Mouse (Mus musculus): ENCODE data around the gene Hmga2. TPM values are rescaled to one million over a fixed set of nuclear protein-coding genes. Genes with fewer than 3 reads are reported as not detected.
A peak's percentile ranks its signal among the peaks of the same experiment; 100 is the strongest.

The Hmga2 gene
- polyA plus RNA-seq, 1 experiment from 2014 or later, result 0.71 TPM

DNA sequence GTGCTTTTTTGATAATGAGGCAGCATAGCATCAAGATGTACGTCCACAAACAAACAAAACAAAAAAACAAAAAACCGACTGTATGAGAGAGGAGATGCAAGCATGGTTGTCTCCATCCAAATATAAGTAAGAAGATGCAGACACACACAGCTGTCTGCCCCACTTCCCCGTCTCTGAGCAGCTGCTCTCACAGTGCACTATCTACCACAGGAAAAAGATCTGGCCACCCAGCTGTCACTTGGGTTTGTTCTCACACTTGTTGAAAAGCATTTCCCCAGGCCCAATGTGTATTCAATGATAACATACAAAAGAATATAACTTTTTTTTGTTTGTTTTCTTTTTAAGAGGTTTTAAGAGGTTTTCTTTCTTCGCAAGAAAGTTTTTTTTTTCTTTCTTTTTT is 65.3 kb downstream of the Hmga2 start:
- Histone ChIP-seq H3K9ac (replicated peaks; ENCODE audit: low read depth, low read length) (no peak overlapping the region), H3K27ac (ENCODE audit: low read length) (no peak overlapping the region), H3K36me3 (ENCODE audit: control insufficient read depth, insufficient read depth) (no peaks in the 10 kb centered on the region), H3K4me2 (ENCODE audit: low read length) (no peak overlapping the region), H3K4me1 (replicated peaks; ENCODE audit: control insufficient read depth, insufficient read depth, low read length) (peaks cover 3% of the 10 kb centered on the region; the same call in 1 of the 2 replicates), H3K9me3 (ENCODE audit: control insufficient read depth, low read length) (no peaks in the 10 kb centered on the region), H3K27me3 (replicated peaks; ENCODE audit: control insufficient read depth, insufficient read depth, low read length) (no peaks in the 10 kb centered on the region), H3K4me3 (replicated peaks; ENCODE audit: low read length) (no peak overlapping the region)
- no peak for ATAC-seq
- WGBS, result 58% methylated on average over 4 of the region's 4 CpGs

DNA sequence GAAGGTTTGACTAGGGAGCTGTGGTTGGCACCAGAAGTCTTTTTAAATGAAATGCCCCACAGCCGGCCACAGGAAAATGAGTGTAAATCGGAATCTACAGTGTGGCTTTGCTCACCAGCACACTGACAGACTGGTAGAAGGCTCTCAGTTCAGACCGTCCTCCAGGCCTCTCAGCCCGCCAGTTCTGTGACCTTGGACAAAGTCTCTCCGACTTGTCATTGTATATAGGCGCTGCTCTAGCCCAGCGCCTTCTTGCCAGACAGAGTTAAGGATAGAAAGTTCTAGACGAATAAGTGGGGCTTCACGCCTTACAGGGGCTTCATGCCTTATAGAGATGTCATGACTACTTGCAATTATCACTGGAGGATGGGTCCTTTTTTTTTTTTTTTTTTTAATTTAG is 67.1 kb downstream of the Hmga2 start:
- Histone ChIP-seq H3K27me3 (replicated peaks; ENCODE audit: control insufficient read depth, insufficient read depth, low read length) (no peaks in the 10 kb centered on the region), H3K36me3 (ENCODE audit: control insufficient read depth, insufficient read depth) (no peaks in the 10 kb centered on the region), H3K9ac (replicated peaks; ENCODE audit: low read depth, low read length) (no peak overlapping the region), H3K4me2 (ENCODE audit: low read length) (no peak overlapping the region), H3K27ac (ENCODE audit: low read length) (no peak overlapping the region), H3K9me3 (ENCODE audit: control insufficient read depth, low read length) (no peaks in the 10 kb centered on the region), H3K4me1 (replicated peaks; ENCODE audit: control insufficient read depth, insufficient read depth, low read length) (no peaks in the 10 kb centered on the region), H3K4me3 (replicated peaks; ENCODE audit: low read length) (no peak overlapping the region)
- no peak for ATAC-seq
- WGBS, result 80% methylated on average over 9 of the region's 9 CpGs

DNA sequence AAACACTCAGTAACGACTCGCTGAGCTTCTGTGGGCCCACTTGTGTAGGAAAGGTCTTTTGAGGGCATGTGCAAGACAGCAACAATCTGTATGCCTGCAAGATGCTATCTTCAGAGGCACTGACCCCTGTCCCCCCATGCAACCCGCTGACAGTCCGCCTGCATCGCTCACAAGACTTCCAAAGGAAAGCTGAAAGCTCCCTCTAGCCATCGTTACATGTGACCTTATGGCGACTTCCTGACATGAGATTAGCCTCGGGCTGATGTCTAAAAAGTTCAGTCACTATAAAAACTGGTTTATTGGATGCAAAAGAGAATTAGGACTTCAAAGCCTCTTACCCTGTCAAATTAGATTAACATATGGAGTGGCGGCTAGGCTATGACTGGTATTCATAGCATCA is 69.0 kb downstream of the Hmga2 start:
- no peak for ATAC-seq
- no peaks in the 10 kb centered on the region; the same call in 1 of the 2 replicates for H3K4me1 ChIP-seq (replicated peaks; ENCODE audit: control insufficient read depth, insufficient read depth, low read length)
- WGBS, result 42% methylated on average over 9 of the region's 9 CpGs
- H3K9me3 ChIP-seq (ENCODE audit: control insufficient read depth, low read length), result no peaks in the 10 kb centered on the region
- H3K27ac ChIP-seq (ENCODE audit: low read length), result no peak overlapping the region
- no peak overlapping the region for H3K9ac ChIP-seq (replicated peaks; ENCODE audit: low read depth, low read length)
- no peaks in the 10 kb centered on the region for H3K36me3 ChIP-seq (ENCODE audit: control insufficient read depth, insufficient read depth)
- H3K4me3 ChIP-seq (replicated peaks; ENCODE audit: low read length), result no peak overlapping the region
- H3K4me2 ChIP-seq (ENCODE audit: low read length), result no peak overlapping the region
- H3K27me3 ChIP-seq (replicated peaks; ENCODE audit: control insufficient read depth, insufficient read depth, low read length), result no peaks in the 10 kb centered on the region

DNA sequence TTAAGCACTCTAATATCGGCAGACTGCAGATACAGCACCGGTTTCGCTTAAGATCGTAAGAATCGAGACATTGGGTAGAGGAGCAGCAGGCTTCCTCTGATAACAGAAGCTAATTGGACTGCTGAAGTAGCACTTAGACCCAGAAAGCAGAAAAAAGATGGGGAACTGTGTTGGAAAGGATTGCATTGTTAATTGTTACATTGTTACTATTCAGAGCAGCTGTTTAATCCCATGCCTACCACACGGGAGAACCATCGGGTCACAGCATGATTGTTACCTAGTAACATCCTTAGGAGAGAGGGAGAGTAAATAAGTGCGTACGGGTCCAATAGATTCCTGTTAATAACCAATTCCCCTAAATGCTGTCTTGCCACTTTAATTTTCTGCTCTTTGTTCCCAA is 70.2 kb downstream of the Hmga2 start:
- Histone ChIP-seq H3K27me3 (replicated peaks; ENCODE audit: control insufficient read depth, insufficient read depth, low read length) (no peaks in the 10 kb centered on the region), H3K27ac (ENCODE audit: low read length) (no peak overlapping the region), H3K36me3 (ENCODE audit: control insufficient read depth, insufficient read depth) (no peaks in the 10 kb centered on the region), H3K4me1 (replicated peaks; ENCODE audit: control insufficient read depth, insufficient read depth, low read length) (peaks cover 5% of the 10 kb centered on the region), H3K4me2 (ENCODE audit: low read length) (no peak overlapping the region), H3K9me3 (ENCODE audit: control insufficient read depth, low read length) (no peaks in the 10 kb centered on the region), H3K9ac (replicated peaks; ENCODE audit: low read depth, low read length) (no peak overlapping the region), H3K4me3 (replicated peaks; ENCODE audit: low read length) (no peak overlapping the region)
- no peak for ATAC-seq
- 25% methylated on average over 9 of the region's 9 CpGs for WGBS

DNA sequence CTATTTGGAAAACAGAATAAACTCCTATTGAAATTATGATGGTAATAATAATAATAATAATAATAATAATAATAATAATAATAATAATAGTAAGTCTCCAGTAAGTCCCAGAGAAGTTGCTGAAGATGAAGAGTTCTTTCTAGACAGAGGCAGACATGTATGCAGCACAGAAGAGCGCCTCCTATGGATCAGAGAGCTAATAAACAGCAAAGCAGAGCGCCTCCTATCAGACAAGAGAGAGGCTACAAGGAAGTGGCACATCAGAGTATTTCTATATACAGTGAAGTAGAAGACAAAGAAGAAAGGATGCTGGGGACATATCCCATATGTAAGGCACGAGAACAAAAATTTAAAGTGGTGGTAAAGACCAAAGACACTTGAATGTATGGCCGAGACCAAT is 70.9 kb downstream of the Hmga2 start:
- Histone ChIP-seq H3K27me3 (replicated peaks; ENCODE audit: control insufficient read depth, insufficient read depth, low read length) (no peaks in the 10 kb centered on the region), H3K4me3 (replicated peaks; ENCODE audit: low read length) (no peak overlapping the region), H3K4me2 (ENCODE audit: low read length) (no peak overlapping the region), H3K36me3 (ENCODE audit: control insufficient read depth, insufficient read depth) (no peaks in the 10 kb centered on the region), H3K4me1 (replicated peaks; ENCODE audit: control insufficient read depth, insufficient read depth, low read length) (peaks cover 5% of the 10 kb centered on the region), H3K9me3 (ENCODE audit: control insufficient read depth, low read length) (no peaks in the 10 kb centered on the region), H3K27ac (ENCODE audit: low read length) (no peak overlapping the region), H3K9ac (replicated peaks; ENCODE audit: low read depth, low read length) (no peak overlapping the region)
- no peak for ATAC-seq
- WGBS, result 91% methylated on average over 4 of the region's 4 CpGs

DNA sequence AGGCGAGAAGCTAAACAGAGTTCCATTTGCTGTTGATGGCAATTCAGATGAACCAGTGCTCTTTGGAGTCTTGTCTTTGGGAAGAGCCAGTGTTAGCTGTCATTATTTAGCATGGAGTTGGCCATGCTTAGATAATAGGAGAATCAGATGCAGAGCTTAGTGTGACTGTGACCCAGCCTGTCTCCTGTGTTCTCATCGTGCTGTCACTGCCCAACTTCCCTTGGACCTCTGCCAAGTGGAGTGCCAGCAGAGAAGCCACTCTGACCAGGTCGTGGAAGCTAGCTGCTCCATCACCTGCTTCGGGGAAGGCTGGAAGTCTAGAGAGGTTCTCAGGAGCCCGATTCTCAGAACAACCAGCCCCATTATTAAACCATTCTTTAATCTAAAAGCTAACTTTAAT is 73.3 kb downstream of the Hmga2 start:
- 56% methylated on average over 5 of the region's 5 CpGs for WGBS
- peaks cover 5% of the 10 kb centered on the region for H3K4me1 ChIP-seq (replicated peaks; ENCODE audit: control insufficient read depth, insufficient read depth, low read length)
- H3K9me3 ChIP-seq (ENCODE audit: control insufficient read depth, low read length), result no peaks in the 10 kb centered on the region
- no peaks in the 10 kb centered on the region for H3K36me3 ChIP-seq (ENCODE audit: control insufficient read depth, insufficient read depth)
- no peak for ATAC-seq
- no peaks in the 10 kb centered on the region for H3K27me3 ChIP-seq (replicated peaks; ENCODE audit: control insufficient read depth, insufficient read depth, low read length)
- no peak overlapping the region for H3K9ac ChIP-seq (replicated peaks; ENCODE audit: low read depth, low read length)
- H3K4me3 ChIP-seq (replicated peaks; ENCODE audit: low read length), result no peak overlapping the region
- no peak overlapping the region for H3K4me2 ChIP-seq (ENCODE audit: low read length)
- H3K27ac ChIP-seq (ENCODE audit: low read length), result no peak overlapping the region

DNA sequence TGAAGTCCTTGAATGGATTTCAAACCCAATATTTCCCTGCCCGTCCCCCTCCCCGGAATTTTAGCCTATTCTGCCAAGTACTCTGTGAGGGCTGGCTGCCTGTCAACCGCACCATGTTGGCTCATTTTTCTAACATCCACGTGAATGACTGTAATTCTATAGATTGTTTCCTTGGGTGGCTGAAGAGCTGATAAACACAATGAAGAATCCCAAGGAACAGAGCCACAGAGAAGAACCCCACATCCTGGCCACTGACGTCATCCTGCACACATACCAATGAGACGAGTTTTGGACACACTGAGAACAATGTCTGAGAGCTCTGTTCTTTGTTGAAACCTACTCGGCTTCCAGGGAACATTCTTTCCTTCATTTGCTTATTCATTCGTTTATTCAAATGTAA is 74.5 kb downstream of the Hmga2 start:
- H3K4me2 ChIP-seq (ENCODE audit: low read length), result no peak overlapping the region
- ATAC-seq, result peak; percentile 75
- 11% methylated on average over 8 of the region's 8 CpGs for WGBS
- H3K4me3 ChIP-seq (replicated peaks; ENCODE audit: low read length), result no peak overlapping the region
- peaks cover 5% of the 10 kb centered on the region for H3K4me1 ChIP-seq (replicated peaks; ENCODE audit: control insufficient read depth, insufficient read depth, low read length)
- no peaks in the 10 kb centered on the region for H3K36me3 ChIP-seq (ENCODE audit: control insufficient read depth, insufficient read depth)
- H3K9ac ChIP-seq (replicated peaks; ENCODE audit: low read depth, low read length), result no peak overlapping the region
- H3K27ac ChIP-seq (ENCODE audit: low read length), result no peak overlapping the region
- H3K9me3 ChIP-seq (ENCODE audit: control insufficient read depth, low read length), result no peaks in the 10 kb centered on the region
- H3K27me3 ChIP-seq (replicated peaks; ENCODE audit: control insufficient read depth, insufficient read depth, low read length), result no peaks in the 10 kb centered on the region

DNA sequence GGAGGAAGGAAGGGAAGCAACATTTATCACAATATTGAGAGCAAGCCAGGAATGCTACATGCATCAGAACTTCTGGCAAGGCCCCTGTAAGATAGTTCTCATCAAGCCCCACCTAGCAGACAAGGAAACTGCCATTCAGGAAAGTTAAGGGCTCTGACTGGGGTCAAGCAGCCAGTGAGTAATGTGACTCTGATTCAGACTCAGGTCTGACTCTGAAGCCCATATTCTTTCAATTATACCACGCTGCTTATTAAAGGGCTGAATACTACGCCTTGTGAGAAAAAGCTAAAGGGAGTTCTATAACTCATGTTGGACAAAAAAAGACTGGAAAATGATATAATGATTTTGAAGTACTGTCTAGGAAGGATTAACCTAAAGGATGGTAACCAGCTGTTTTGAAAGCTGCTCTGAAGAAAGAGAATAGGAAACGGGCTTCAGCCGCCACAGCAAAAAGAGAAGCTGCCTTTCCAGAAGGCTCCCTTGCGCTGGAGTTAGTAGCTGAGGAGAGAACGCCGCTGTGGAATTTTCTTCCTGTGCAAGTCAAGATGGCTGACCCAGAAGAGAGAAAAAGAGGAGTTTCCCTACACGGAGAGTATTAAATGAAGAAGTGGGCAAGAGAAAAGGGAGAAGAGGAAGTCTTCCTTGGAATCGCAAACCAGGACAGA is 76.3 kb downstream of the Hmga2 start:
- WGBS, result 73% methylated on average over 9 of the region's 9 CpGs

DNA sequence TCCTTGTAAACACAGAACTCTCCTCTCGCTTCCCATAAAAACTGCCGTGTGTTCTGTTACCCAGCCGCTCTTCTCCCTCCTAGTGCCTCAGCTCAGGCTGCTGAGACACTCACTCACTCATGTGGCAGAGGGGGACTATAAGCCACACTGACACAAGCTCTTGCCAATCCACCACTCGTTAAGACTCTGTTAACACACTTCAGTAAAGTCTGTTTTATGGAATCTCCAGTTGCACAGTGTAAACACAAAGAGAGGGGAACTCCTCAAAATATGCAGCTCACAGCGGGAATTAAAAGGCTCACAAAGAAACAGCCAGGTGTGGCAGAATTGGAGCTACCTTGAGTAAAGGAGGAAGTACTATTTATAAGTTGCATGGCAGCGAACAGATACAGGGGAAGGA is 77.5 kb downstream of the Hmga2 start:
- Histone ChIP-seq H3K4me3 (replicated peaks; ENCODE audit: low read length) (no peak overlapping the region), H3K9ac (replicated peaks; ENCODE audit: low read depth, low read length) (no peak overlapping the region), H3K27ac (ENCODE audit: low read length) (no peak overlapping the region), H3K9me3 (ENCODE audit: control insufficient read depth, low read length) (no peaks in the 10 kb centered on the region), H3K36me3 (ENCODE audit: control insufficient read depth, insufficient read depth) (no peaks in the 10 kb centered on the region), H3K27me3 (replicated peaks; ENCODE audit: control insufficient read depth, insufficient read depth, low read length) (no peaks in the 10 kb centered on the region), H3K4me1 (replicated peaks; ENCODE audit: control insufficient read depth, insufficient read depth, low read length) (peaks cover 8% of the 10 kb centered on the region), H3K4me2 (ENCODE audit: low read length) (no peak overlapping the region)
- ATAC-seq, result no peak
- WGBS, result 51% methylated on average over 6 of the region's 6 CpGs

More for the DNA sequence above, 76.3 kb downstream of the Hmga2 start:
- peaks cover 8% of the 10 kb centered on the region for H3K4me1 ChIP-seq (replicated peaks; ENCODE audit: control insufficient read depth, insufficient read depth, low read length)
- no peak overlapping the region for H3K27ac ChIP-seq (ENCODE audit: low read length)
- no peak for ATAC-seq
- no peaks in the 10 kb centered on the region for H3K27me3 ChIP-seq (replicated peaks; ENCODE audit: control insufficient read depth, insufficient read depth, low read length)
- no peak overlapping the region for H3K4me3 ChIP-seq (replicated peaks; ENCODE audit: low read length)
- no peak overlapping the region for H3K4me2 ChIP-seq (ENCODE audit: low read length)
- no peaks in the 10 kb centered on the region for H3K36me3 ChIP-seq (ENCODE audit: control insufficient read depth, insufficient read depth)
- H3K9me3 ChIP-seq (ENCODE audit: control insufficient read depth, low read length), result no peaks in the 10 kb centered on the region
- no peak overlapping the region for H3K9ac ChIP-seq (replicated peaks; ENCODE audit: low read depth, low read length)

DNA sequence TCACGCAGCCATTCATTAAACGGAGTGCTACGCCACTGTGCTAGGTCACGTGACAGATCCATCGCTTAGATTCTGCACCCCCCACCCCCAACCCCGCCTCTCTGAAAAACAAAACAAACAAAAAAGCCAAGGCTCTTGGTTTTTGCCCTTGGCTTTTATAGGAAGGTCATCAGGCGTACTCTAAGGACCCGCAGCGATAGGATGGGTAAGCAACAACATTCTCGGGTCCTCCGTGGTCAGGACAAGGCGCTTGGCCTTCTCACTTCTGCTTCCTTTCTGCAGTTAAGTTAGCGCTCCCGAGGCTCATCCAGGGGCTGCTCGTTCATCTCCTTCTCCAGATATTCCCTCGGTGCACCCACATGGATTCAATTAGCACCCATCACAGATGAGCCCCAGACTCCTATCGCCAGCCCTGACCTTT is 79.0 kb downstream of the Hmga2 start:
- H3K9me3 ChIP-seq (ENCODE audit: control insufficient read depth, low read length), result no peaks in the 10 kb centered on the region
- 84% methylated on average over 17 of the region's 17 CpGs for WGBS
- H3K4me1 ChIP-seq (replicated peaks; ENCODE audit: control insufficient read depth, insufficient read depth, low read length), result peaks cover 8% of the 10 kb centered on the region
- H3K27me3 ChIP-seq (replicated peaks; ENCODE audit: control insufficient read depth, insufficient read depth, low read length), result peaks cover 2% of the 10 kb centered on the region; the same call in 1 of the 2 replicates
- ATAC-seq, result no peak
- no peaks in the 10 kb centered on the region for H3K36me3 ChIP-seq (ENCODE audit: control insufficient read depth, insufficient read depth)
- H3K4me2 ChIP-seq (ENCODE audit: low read length), result no peak overlapping the region
- H3K4me3 ChIP-seq (replicated peaks; ENCODE audit: low read length), result no peak overlapping the region
- H3K9ac ChIP-seq (replicated peaks; ENCODE audit: low read depth, low read length), result no peak overlapping the region
- no peak overlapping the region for H3K27ac ChIP-seq (ENCODE audit: low read length)
